In the genomic region with DNA sequence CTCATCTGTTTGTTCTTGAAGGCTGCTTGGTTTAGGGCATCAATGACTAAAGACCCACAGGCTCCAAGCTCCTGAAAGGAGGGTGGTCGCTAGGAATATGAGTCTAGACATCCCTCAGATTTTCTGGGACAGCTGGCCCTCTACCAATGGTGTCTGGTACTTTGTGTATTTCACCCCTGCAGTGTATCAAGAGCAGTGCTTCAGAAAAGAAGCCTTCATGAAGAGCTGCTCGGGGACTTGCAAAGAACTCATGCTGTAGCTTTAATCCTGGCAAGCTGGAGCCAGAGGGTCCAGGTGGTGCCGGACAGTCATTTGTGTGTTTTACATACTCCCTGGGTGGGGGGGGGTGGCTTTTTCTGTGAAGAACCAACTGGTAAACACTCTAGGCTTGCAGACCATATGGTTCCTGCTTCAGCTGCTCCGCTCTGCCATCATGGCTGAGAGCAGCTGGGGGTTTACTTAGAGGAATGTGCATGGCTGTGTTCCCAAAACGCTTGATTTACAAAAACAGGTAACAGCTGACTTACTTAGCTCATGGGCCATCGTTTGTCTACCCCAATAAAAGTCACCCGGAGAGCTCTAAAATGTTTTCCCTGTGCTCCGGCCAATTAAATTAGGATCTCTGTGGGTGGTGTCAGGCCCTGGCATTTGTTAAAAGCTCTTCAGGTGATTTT, we compare ENCODE assay signal across 9 mouse cellular contexts. TPM values are rescaled to one million over a fixed set of nuclear protein-coding genes. Genes with fewer than 3 reads are reported as not detected.
A peak's percentile ranks its signal among the peaks of the same experiment; 100 is the strongest.
DNase-seq lines count a peak whose midpoint lies in the region; ATAC-seq lines count a peak whose summit lies in the region.
"Had no signal": no experiment of that assay in that cellular context is flagged by ENCODE, and none has a peak within 500 bp of the region (broad histone marks: within the 10 kb centered on the region; RNA-seq: fewer than 3 reads in every experiment).

No protein-coding gene starts in this region.

- DNase-seq in layer of hippocampus, adult 8-10 months (ENCODE audit: low spot score in 2 of 2), result peak; percentile 48 to 54
- no peak for DNase-seq in layer of hippocampus, postnatal 25 days (ENCODE audit: extremely low spot score in 1 of 2, low spot score in 1 of 2)
- DNase-seq in cerebellum, adult 18-20 months, result peak; percentile 61 to 65
- DNase-seq in cerebellum, postnatal 36 days, result peak; percentile 53 to 55
- DNase-seq in layer of hippocampus, postnatal 36 days, result peak; percentile 27 to 31
- no peak for DNase-seq in adrenal gland, postnatal 10 days
- DNase-seq in adrenal gland, adult (ENCODE audit: inconsistent age in 2 of 2, low spot score in 1 of 2), result no peak
- DNase-seq: thymus, adult 18-20 months had no signal

- no peak for ATAC-seq in erythroblast, adult 5-6 weeks (replicated peaks; ENCODE audit: low FRiP score, poor library complexity, severe bottlenecking)

RNA-seq across cellular contexts. Expression of gene Kcnk13, which starts 38.8 kb away (rescaled TPM):
- total RNA-seq in layer of hippocampus, adult 8-10 months (2022), result 10 to 100 TPM in 1 of 4 experiments, 1 to 10 TPM in 3; 8.7 to 10.1 (median 8.9) TPM
- total RNA-seq in layer of hippocampus, postnatal 25 days (2021), result 1 to 10 TPM; 6.8 to 6.9 TPM
- 1 to 10 TPM; 7.4 TPM for total RNA-seq in layer of hippocampus, postnatal 36 days (2021)
- 1 to 10 TPM in 1 of 2 experiments, under 1 TPM in 1; 0.78 to 1.3 TPM for total RNA-seq in adrenal gland, postnatal 10 days (2021)
- total RNA-seq in erythroblast, adult 5-6 weeks (2015; ENCODE audit: low replicate concordance), result not detected in 2 replicates
- total RNA-seq in erythroblast, adult 5-6 weeks (2017; ENCODE audit: low replicate concordance), result 0.42 TPM in 1 of 2 replicates, not detected in the other

Comparison
In these comparisons a context has a peak if more than half of its experiments do, and no peak if none do; other contexts are left out.
1. DNase-seq: peak in layer of hippocampus, adult 8-10 months (2 of 2), cerebellum, adult 18-20 months (2 of 2), cerebellum, postnatal 36 days (2 of 2) and layer of hippocampus, postnatal 36 days (2 of 2); none in layer of hippocampus, postnatal 25 days (0 of 2), adrenal gland, postnatal 10 days (single experiment) and adrenal gland, adult (0 of 2).